Mouse (Mus musculus): ENCODE results near the gene Serpinc1.
"Not testable (repeated sequence)": the region's sequence is repeated elsewhere in the genome, so short reads cannot be mapped to it uniquely, and the experiment has no call there.

The Serpinc1 gene

DNA sequence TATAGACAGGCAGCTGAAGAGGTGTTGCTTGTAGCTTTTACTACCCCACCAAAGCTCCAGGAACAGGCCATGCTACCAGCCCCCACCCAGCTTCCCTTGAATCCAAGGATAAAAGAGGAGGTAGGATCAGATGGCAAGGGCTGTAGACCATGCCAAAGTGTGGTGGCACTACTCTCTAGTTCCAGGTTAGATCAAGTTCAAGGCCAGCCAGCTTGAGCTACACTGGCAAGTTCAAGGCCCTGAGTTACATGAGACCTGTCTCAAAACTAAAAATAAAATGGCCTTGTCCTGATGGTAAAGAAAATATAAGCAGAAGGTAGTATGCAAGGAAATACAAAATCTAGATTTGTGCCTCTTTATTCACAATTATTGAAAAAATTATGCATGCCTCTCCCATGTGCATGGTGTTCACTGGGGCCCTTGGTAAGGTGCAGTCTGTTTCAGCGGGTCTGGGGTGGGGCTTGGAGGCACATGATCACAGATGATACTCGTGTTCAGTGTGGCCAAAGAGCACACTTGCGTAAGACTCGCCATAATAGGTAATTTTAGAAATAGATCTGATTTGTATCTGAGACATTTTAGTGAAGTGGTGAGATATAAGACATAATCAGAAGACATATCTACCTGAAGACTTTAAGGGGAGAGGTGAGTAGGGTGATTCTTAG, at the start of gene Serpinc1:
TSS of gene Serpinc1 (plus strand) at position 515 of the 665 bp plus-strand sequence.
- no peak for DNase-seq (ENCODE audit: low spot score in 2 of 2)

DNA sequence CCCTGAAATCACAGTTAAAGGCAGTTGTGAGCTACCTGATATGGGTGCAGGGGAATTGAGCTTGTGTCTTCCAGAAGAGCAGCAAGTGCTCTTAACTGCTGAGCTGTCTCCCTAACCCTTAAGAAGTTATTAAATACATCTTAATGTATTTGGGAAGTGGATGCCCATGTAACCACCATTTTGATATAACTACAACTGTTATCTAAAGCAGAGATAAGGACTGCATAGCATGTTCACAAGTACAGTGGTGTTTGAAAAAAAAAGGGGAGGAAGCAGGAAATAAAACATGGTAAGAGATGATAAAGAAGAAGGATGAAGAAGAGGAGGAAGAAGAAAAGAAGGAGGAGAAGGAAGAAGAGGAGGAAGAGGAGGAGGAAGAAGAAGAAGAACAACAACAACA, 47.1 kb upstream of the Serpinc1 start:
- no peak for DNase-seq (ENCODE audit: low spot score in 2 of 2)

DNA sequence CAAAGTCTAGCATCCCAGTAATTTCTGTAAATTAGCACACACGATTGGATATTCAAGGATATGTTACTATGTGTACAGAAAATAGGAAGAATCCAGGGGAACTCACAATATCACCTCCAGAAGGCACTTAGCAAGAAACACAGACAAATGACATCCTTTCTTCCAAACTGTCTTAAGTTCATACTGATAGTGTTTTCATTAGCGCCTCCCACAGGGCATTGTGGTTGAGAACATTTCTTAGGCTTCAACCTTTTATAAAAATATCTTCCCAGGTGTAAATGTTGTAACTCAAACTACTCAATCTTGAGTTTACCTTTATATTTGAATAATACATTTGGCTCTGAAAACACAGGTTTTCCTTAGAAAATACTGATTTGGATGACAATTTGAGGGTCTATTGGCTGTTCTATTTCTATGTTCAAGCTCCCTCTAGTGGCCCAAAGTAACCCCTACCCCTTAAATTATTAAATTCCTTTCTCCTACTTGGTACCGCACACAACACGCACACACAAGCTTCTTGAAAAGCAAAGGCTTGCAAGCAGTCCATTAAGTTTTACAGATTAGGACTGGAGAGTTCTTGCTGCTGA, 44.4 kb upstream of the Serpinc1 start:
- no peak for DNase-seq (ENCODE audit: low spot score in 2 of 2)

DNA sequence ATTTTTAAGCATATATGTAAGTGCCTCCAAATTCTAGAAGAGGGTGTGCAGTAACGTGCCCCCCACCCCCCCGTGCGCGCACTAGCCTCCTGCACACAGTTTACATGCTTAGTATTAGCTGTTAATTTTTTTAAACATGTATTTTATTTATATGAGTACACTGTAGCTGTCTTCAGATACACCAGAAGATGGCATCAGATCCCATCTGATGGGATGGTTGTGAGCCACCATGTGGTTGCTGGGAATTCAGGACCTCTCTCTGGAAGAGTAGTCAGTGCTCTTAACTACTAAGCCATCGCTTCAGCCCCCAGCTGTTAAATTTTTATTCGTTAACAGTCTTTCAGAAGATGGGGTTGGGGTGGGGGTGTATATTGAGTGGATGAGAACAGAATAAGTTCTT, 42.8 kb upstream of the Serpinc1 start:
- no peak for DNase-seq (ENCODE audit: low spot score in 2 of 2)

DNA sequence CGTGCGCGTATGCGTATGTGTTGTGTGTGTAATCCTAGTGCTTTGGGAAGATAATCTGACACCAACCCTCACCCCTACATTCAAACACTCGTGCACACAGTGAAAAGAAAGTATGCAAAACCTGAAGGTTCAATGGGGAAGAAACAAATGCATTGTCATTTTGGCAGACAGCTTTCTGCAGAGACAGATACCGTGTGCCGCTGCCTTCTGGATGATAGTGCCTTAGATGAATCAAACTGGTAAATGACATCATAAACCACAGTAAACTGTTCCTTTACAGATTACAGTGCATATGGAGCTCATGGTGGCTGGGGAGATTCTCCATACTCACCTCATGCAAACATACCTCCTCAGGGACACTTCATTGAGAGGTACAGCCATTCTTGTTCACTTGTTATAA, 15.2 kb upstream of the Serpinc1 start:
- no peak for DNase-seq (ENCODE audit: low spot score in 2 of 2)

GRCm38 (mm10) chr1:160967268-160967667, 11.1 kb upstream of the Serpinc1 start:
- no peak for DNase-seq (ENCODE audit: low spot score in 2 of 2)

DNA sequence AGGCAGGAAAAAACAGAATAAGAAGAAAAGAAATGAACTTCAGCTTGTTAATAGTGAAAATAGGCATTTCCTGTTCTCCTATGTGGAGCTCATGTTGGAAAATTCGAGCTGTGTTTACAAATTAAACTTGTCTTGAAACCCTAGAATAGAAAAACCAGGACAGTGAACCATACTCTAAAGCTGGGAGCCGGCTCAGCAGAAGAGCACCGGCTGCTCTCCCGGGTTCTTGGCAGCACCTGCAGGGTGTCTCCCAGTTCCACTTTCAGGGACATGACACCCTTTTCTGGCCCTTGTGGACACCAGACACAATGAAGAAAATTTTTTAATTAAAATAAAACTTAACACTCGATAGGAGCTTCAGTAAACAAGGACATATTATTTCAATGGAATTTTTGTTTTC, 9.7 kb upstream of the Serpinc1 start:
- no peak for DNase-seq (ENCODE audit: low spot score in 2 of 2)

- no peak for DNase-seq (ENCODE audit: low spot score in 2 of 2)
Observed at GRCm38 (mm10) chr1:160980021-160980420, 1.6 kb downstream of the Serpinc1 start.

- DNase-seq (ENCODE audit: low spot score in 2 of 2): no peak
Observed at GRCm38 (mm10) chr1:160980537-160981234, 2.3 kb downstream of the Serpinc1 start.

GRCm38 (mm10) chr1:160981337-160981736, 3.0 kb downstream of the Serpinc1 start:
- no peak for DNase-seq (ENCODE audit: low spot score in 2 of 2)

DNA sequence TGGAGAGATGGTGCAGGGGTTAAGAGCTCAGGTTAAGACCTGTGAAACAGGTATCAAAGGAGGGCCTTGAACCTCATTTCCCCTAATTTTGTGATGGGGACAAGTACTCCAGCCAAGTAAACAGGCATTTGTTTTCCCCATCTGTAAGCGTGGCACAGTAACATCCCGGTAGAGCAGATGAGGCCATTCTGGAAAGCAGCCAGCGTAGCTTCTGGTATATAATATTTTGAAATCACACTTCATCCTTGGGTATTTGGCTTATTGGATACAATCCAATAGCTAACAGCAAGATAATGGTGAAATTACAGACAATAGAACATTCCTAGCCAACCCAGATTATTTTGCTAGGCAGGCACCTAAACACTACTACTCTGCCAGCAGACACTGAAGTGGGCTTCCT, 4.5 kb downstream of the Serpinc1 start:
- no peak for DNase-seq (ENCODE audit: low spot score in 2 of 2)

- not testable (repeated sequence) for DNase-seq (ENCODE audit: low spot score in 2 of 2)
Observed at GRCm38 (mm10) chr1:160984731-160985130, 6.3 kb downstream of the Serpinc1 start.

GRCm38 (mm10) chr1:160985477-160985876, 7.1 kb downstream of the Serpinc1 start:
- no peak for DNase-seq (ENCODE audit: low spot score in 2 of 2)

- DNase-seq (ENCODE audit: low spot score in 2 of 2): no peak
Observed at GRCm38 (mm10) chr1:160986881-160987635, 8.7 kb downstream of the Serpinc1 start.

- DNase-seq (ENCODE audit: low spot score in 2 of 2): no peak
Observed at GRCm38 (mm10) chr1:160989395-160989794, 11.0 kb downstream of the Serpinc1 start.

GRCm38 (mm10) chr1:160993851-160994250, 15.5 kb downstream of the Serpinc1 start:
- no peak for DNase-seq (ENCODE audit: low spot score in 2 of 2)

DNA sequence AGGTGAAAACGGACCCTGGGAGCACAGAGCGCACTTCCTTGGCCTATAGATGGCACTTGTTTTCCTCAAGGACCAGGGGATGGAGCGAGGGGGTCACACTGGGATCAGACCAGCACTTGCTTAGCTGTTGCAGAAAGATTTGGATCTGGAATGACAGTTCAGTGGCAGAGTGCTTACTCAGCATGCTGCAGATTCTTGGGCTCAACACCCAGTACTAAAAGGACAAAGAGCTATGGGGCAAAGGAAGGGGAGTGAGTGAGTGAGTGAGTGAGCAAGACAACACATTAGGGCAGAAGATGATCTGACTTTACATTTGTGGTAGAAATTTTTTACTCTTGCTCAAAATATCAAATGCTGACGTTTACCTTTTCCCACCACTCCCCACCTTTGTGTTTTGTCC, 26.6 kb downstream of the Serpinc1 start:
- DNase-seq (ENCODE audit: low spot score in 2 of 2): no peak

- DNase-seq (ENCODE audit: low spot score in 2 of 2): no peak
Observed at GRCm38 (mm10) chr1:161005526-161005925, 27.1 kb downstream of the Serpinc1 start.

DNA sequence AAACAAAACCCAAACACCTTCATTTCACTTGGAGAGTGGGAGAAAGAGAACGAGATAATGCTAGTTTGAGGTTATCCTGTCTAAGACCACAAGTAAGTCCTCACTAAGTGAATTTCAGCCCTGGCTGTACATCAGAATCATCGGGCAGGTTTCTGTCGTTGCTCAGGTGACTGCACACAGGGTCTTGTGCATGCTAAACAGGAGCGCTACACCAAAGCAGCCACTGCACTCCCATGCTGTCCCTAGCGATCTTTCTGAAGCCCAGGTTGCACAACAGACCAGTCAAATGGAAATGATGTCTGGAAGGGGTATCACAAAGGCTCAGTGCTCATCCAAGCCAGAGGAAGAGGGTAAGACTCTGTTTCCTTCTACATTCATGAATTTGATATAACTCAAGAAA, 28.1 kb downstream of the Serpinc1 start:
- no peak for DNase-seq (ENCODE audit: low spot score in 2 of 2)

DNA sequence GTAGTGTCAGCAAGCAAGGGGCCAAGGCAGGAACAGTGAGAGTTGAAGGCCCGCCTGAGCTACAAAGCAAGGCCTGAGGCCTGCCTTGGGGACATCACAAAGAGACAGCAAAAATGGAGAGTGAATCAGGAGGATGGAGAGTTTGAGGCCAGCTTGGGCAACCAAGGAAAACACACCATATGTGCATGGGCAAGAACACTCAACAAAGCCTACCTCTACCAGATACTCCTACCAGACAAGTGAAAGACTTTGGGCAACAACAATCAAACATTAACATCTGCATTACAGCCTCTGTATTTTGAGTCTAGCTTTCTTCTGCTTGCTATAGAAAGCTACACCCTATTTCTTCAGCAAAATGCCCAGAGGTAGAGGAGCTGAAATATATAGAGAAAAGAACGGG, 29.7 kb downstream of the Serpinc1 start:
- no peak for DNase-seq (ENCODE audit: low spot score in 2 of 2)

DNA sequence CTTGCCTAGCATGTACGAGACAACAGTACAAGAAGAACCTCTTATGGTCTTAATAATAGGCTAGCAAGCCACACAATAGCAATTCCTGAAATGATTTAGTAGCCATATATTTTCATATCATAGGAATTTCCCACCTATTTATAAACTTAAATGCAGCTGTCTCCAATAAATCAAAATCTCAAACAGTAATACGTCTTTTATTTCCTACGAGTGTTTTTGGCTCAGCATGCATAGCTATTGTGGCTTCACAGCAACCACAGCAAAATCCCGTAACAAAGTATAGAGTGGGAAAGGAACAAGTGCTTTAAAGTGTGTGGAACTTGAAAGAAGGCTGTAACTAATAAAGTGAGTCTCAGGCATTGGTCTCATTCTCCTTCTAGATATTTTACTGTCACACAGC, 32.1 kb downstream of the Serpinc1 start:
- DNase-seq (ENCODE audit: low spot score in 2 of 2): no peak

GRCm38 (mm10) chr1:161016378-161016777, 38.0 kb downstream of the Serpinc1 start:
- no peak for DNase-seq (ENCODE audit: low spot score in 2 of 2)
